Mouse (Mus musculus): ENCODE measurements around the gene Gm12830. TPM values are rescaled to one million over a fixed set of nuclear protein-coding genes. Genes with fewer than 3 reads are reported as not detected.

The Gm12830 gene
- total RNA-seq, 2 experiments from 2014 or later, result not detected

Other genes starting within 250 kb of the Gm12830 start
- gene Foxd2, start 87.2 kb downstream of the Gm12830 start, total RNA-seq (2021), result under 1 TPM; 0.42 to 0.72 TPM
- not detected for gene Foxe3, start 104.3 kb downstream of the Gm12830 start, total RNA-seq (2021)
- 10 to 100 TPM; 24.5 to 26.9 TPM for gene Cmpk1, start 165.5 kb downstream of the Gm12830 start, total RNA-seq (2021)
- under 1 TPM; 0.84 to 0.86 TPM for gene Stil, start 178.4 kb downstream of the Gm12830 start, total RNA-seq (2021)
- 1 to 10 TPM; 1.9 to 2.5 TPM for gene Tal1, start 234.7 kb downstream of the Gm12830 start, total RNA-seq (2021)